Mouse (Mus musculus) ES-Bruce4 (cell line): ENCODE data around the gene Parg. TPM values are rescaled to one million over a fixed set of nuclear protein-coding genes. Genes with fewer than 3 reads are reported as not detected.
"Not testable (repeated sequence)": the region's sequence is repeated elsewhere in the genome, so short reads cannot be mapped to it uniquely, and the experiment has no call there.

Source experiments
- H3K27ac ChIP-seq: 2 replicates; pipeline ENCODE4 v1.5.1; 2012; ENCODE audit warnings: low read length, inconsistent platforms; ENCODE audit not compliant: insufficient read depth
- H3K27me3 ChIP-seq: 2 replicates; pipeline ENCODE4 v1.6.1; 2012; ENCODE audit warnings: mild to moderate bottlenecking, low read length, inconsistent platforms; ENCODE audit not compliant: control insufficient read depth, poor library complexity, insufficient read depth, severe bottlenecking
- H3K36me3 ChIP-seq: 2 replicates; pipeline ENCODE4 v1.6.1; 2012; ENCODE audit warnings: inconsistent platforms, mild to moderate bottlenecking, low read length, moderate library complexity; ENCODE audit not compliant: control insufficient read depth, poor library complexity, insufficient read depth, severe bottlenecking
- H3K4me1 ChIP-seq: one replicate; pipeline ENCODE4 v1.8.1; 2011; ENCODE audit warnings: low read length; ENCODE audit not compliant: control insufficient read depth, insufficient read depth
- H3K4me3 ChIP-seq: 2 replicates; pipeline ENCODE4 v1.5.1; 2011; ENCODE audit warnings: low read depth, mild to moderate bottlenecking, low read length
- H3K9ac ChIP-seq: 2 replicates; pipeline ENCODE4 v1.6.1; 2012; ENCODE audit warnings: low read depth, mild to moderate bottlenecking, inconsistent platforms; ENCODE audit not compliant: poor library complexity, severe bottlenecking
- H3K9me3 ChIP-seq: replicated peaks from 2 replicates; pipeline ENCODE4 v1.6.1; 2012; ENCODE audit warnings: mild to moderate bottlenecking, low read length, inconsistent platforms; ENCODE audit not compliant: control insufficient read depth, poor library complexity, insufficient read depth, severe bottlenecking
- CTCF ChIP-seq: IDR thresholded peaks from one replicate; pipeline ENCODE4 v1.8.1; 2011; ENCODE audit warnings: low read depth, low read length
- EP300 ChIP-seq: IDR thresholded peaks from 2 replicates; pipeline ENCODE4 v1.6.1; 2011; ENCODE audit warnings: low read depth, low read length; ENCODE audit not compliant: insufficient read depth
- POLR2A ChIP-seq: IDR thresholded peaks from one replicate; pipeline ENCODE4 v1.8.1; 2011; ENCODE audit warnings: low read length; ENCODE audit not compliant: insufficient read depth
- polyA plus RNA-seq: library from polyadenylated mRNA; stranded (reverse); fragments of >200 nt; gene quantifications from 2 replicates; pipeline ENCODE4 v1.2.4, GENCODE M21; 2011; ENCODE audit warnings: low read depth; ENCODE audit not compliant: missing spikeins, insufficient read depth, insufficient read length

Gene Parg
- polyA plus RNA-seq, 1 experiment = 73.1 TPM

- TF ChIP-seq CTCF = no peak
- no peak overlapping the region for H3K4me3 ChIP-seq
- no peak overlapping the region for H3K9ac ChIP-seq
- peaks cover 29% of the 10 kb centered on the region for H3K36me3 ChIP-seq
- no peaks in the 10 kb centered on the region for H3K9me3 ChIP-seq
- no peaks in the 10 kb centered on the region for H3K27me3 ChIP-seq
- no peaks in the 10 kb centered on the region for H3K4me1 ChIP-seq
- no peak overlapping the region for H3K27ac ChIP-seq
Measured at GRCm38 (mm10) chr14:32170137-32170536, 31.6 kb upstream of the Parg start.

- H3K9ac ChIP-seq = no peak overlapping the region
- no peaks in the 10 kb centered on the region for H3K9me3 ChIP-seq
- TF ChIP-seq CTCF (no peak), POLR2A (no peak), EP300 (no peak)
- H3K4me3 ChIP-seq = no peak overlapping the region
- H3K27ac ChIP-seq = no peak overlapping the region
- no peaks in the 10 kb centered on the region for H3K27me3 ChIP-seq
- H3K4me1 ChIP-seq = no peaks in the 10 kb centered on the region
- peaks cover 46% of the 10 kb centered on the region for H3K36me3 ChIP-seq
Measured at GRCm38 (mm10) chr14:32175310-32175709, 26.4 kb upstream of the Parg start.

- not testable (repeated sequence) for H3K27ac ChIP-seq, H3K9me3 ChIP-seq, H3K4me1 ChIP-seq, H3K9ac ChIP-seq, H3K4me3 ChIP-seq, H3K27me3 ChIP-seq
- peaks cover 44% of the 10 kb centered on the region for H3K36me3 ChIP-seq
Measured at GRCm38 (mm10) chr14:32176590-32176989, 25.2 kb upstream of the Parg start.

- H3K27me3 ChIP-seq = no peaks in the 10 kb centered on the region
- no peak overlapping the region for H3K27ac ChIP-seq
- H3K4me1 ChIP-seq = no peaks in the 10 kb centered on the region
- no peak overlapping the region for H3K4me3 ChIP-seq
- no peak for TF ChIP-seq EP300
- H3K36me3 ChIP-seq = peaks cover 51% of the 10 kb centered on the region
- H3K9me3 ChIP-seq = no peaks in the 10 kb centered on the region
- H3K9ac ChIP-seq = no peak overlapping the region
Measured at GRCm38 (mm10) chr14:32179393-32180195, 22.2 kb upstream of the Parg start.

GRCm38 (mm10) chr14:32180861-32181260, 20.9 kb upstream of the Parg start:
- H3K27ac ChIP-seq = no peak overlapping the region
- H3K9ac ChIP-seq = no peak overlapping the region
- H3K27me3 ChIP-seq = no peaks in the 10 kb centered on the region
- H3K4me3 ChIP-seq = no peak overlapping the region
- no peaks in the 10 kb centered on the region for H3K4me1 ChIP-seq
- H3K36me3 ChIP-seq = peaks cover 55% of the 10 kb centered on the region
- no peaks in the 10 kb centered on the region for H3K9me3 ChIP-seq
- no peak for TF ChIP-seq CTCF
- no peak for TF ChIP-seq POLR2A
- no peak for TF ChIP-seq EP300

GRCm38 (mm10) chr14:32183846-32184245, 17.9 kb upstream of the Parg start:
- Histone ChIP-seq H3K4me3 (no peak overlapping the region), H3K27ac (no peak overlapping the region), H3K36me3 (peaks cover 78% of the 10 kb centered on the region)

More at GRCm38 (mm10) chr14:32183846-32184245, 17.9 kb upstream of the Parg start:
- no peaks in the 10 kb centered on the region for H3K9me3 ChIP-seq
- TF ChIP-seq EP300 (no peak), POLR2A (no peak), CTCF (no peak)
- H3K27me3 ChIP-seq = no peaks in the 10 kb centered on the region
- H3K9ac ChIP-seq = no peak overlapping the region
- no peaks in the 10 kb centered on the region for H3K4me1 ChIP-seq
